Mouse (Mus musculus): ENCODE results near the gene Polg.

Gene Polg

DNA sequence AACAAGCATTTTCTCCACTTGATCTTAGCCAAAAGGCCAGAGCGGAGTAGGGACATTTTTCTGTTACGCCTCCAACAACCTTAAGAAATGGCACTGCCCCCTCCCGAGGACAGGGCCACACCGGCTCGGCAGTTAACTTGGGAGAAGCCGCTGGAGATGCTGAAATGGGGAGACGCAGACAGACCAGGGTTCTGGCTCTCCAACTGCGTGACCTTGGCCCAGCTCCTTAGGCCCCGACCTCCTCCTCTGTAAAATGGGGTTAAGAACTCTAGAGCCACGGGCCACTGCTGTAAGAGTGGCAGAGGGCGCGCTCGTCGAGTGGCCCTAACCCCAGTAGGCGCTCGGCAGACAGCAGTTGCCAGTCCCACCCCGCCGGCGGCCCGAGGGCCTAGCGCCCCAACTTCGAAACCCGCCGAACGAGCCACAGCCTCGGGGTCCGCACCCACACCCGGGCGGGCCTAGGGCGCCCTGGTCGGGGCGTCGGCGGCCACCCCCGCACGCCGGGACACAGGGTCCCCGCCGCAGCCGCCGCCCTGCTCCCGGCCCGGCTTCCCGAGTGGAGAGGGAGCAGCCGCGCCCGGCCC is 609 bp downstream of the Polg start:
- peak; percentile 54 for DNase-seq (ENCODE audit: low spot score)

DNA sequence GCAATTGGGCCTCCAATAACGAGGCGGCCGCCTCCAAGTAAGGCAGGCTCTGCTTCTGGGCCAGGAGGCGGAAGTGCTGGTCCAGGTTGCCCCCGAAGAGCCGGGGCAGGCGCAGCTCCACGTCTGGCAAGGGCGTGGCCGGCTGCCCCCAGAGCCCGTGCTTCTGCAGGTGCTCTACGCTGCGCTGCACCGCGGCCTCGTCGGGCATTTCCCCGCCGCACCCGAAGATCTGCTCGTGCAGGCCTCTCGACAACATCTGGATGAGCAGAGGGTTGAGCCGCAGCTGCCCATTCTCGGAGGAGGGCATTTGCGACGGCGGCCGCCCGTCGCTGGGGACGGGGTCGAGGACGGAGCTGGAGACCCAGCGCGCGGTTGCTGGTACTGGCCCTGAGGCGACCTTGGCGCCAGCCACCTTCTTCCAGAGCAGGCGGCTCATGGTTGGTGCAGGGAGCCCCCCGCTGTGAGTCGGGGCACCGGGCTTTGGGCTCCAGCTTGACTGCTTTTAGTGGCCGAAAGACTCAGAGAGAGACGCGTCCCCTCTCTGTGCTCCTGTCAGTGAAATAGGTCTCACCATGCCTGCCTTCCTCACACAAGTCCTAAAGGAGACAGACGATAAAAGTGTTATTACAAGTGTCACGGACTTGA is 1.3 kb downstream of the Polg start:
- no peak for DNase-seq (ENCODE audit: low spot score)

- no peak for DNase-seq (ENCODE audit: low spot score)
Observed at GRCm38 (mm10) chr7:79463376-79464077, 2.6 kb downstream of the Polg start.

DNA sequence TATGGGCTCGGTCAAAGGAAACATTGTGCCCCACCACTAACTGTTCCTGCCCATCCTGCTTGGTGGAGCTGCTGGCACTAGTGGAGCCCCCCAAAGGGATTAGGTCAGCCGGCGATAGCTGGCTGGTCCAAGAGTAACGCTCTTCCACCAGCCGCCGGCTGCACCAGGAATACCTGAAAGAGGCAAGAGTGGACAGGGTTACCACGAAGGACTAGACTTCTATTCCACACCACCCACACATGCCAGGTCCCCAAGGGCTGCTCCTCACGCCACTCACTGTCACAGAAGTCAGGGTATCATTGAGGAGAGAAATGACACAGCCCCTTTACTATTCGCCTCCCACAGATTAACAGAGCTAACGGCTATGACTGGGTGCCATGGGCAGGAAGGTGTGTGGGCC is 4.4 kb downstream of the Polg start:
- no peak for DNase-seq (ENCODE audit: low spot score)

DNA sequence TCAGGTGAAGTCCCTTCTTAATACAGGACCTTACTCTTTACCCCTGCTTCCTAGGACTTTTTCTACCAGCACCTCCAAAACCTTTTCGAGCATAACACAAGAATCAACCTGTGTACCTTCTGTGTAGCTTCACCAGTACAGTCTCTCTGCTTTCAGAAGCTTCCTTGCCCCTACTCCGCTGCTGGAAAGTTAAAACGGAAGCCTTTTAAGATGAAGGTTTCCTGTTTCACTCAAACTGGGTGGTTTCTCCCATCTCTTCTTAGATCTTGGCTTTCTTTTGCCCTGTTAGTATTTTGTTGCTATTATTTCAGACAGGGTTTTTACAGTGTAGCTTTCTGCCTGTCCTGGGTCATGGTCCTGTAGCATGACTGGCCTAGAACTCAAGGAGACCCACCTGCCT is 18.7 kb downstream of the Polg start:
- no peak for DNase-seq (ENCODE audit: low spot score)

- no peak for DNase-seq (ENCODE audit: low spot score)
Observed at GRCm38 (mm10) chr7:79447048-79447447, 19.1 kb downstream of the Polg start.

GRCm38 (mm10) chr7:79440035-79440434 is 26.1 kb downstream of the Polg start:
- no peak for DNase-seq (ENCODE audit: low spot score)

DNA sequence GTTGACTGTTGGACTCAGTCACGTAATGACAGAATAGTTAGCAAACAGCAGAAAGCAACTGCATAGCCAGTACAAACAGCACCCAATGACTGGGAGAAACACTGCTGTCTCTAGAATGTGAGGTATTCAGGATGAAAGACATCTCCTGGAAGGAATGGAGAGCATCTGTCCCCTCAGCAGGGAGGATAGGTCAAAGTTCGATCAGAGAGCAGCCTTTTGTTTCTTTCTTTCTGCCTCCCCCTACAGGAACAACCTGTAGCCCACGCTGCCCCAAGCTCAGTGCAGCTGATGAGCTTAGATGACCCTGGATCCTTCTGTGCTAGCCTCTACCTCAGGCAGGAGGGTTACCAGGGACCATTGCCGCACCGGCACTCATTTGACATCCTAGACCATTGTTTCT is 37.9 kb downstream of the Polg start:
- DNase-seq (ENCODE audit: low spot score), result no peak

DNA sequence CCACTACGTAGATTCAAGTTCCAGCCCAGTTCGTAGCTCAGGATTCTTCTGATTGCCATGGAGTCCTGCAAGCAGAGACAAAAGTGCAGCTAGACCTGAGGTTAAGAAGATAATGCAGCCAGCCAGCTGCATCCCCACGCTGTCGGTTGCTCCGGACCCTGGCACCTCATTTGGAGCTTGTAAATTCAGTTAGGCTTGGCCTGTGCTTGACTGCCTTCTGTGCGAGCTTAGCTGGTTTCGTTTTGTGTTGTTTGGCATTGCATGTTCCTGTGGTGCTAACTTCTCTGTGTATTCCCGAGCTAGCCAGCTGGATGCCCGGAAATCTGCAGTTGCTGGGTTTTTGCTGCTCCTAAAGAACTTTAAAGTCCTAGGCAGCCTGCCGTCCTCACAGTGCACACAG is 40.4 kb downstream of the Polg start:
- no peak for DNase-seq (ENCODE audit: low spot score)

DNA sequence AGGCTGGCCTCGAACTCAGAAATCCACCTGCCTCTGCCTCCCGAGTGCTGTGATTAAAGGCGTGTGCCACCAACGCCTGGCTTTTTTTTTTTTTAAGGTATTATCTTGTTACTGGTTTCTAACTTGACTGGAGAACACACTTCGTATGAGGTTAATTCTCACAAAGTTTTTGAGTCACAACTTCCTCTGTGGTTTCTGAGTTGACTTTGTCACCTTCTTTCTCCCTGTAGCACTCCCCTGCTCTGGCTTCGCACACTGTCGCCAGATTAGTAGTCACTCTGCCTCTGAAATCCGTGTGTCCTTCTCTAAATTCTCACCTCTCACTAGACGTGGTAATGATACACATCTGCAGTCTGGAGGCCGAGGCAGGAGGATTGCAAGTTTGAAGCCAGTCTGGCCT is 43.3 kb downstream of the Polg start:
- DNase-seq (ENCODE audit: low spot score), result no peak

DNA sequence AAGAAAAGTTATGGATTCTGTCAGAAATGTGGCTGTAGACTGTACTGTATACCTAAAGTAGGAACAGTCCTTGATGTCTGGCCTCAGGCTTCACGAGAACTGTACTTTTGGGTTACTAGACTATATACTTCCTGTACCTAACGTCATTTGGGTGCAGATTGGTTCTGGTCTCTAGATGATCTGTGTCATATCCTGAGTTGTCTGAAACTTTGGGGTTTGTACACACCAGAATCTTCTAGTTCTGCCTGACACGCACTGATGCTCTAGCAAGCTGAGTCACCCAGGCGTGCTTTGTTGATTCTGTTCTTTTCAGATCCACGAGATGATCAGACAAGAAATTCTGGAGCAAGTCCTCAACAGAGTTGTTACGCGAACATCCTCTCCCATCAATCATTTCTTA is 46.2 kb downstream of the Polg start:
- no peak for DNase-seq (ENCODE audit: low spot score)

GRCm38 (mm10) chr7:79414449-79415375 is 51.5 kb downstream of the Polg start:
- DNase-seq (ENCODE audit: low spot score), result no peak

GRCm38 (mm10) chr7:79400296-79400695 is 65.9 kb downstream of the Polg start:
- no peak for DNase-seq (ENCODE audit: low spot score)

DNA sequence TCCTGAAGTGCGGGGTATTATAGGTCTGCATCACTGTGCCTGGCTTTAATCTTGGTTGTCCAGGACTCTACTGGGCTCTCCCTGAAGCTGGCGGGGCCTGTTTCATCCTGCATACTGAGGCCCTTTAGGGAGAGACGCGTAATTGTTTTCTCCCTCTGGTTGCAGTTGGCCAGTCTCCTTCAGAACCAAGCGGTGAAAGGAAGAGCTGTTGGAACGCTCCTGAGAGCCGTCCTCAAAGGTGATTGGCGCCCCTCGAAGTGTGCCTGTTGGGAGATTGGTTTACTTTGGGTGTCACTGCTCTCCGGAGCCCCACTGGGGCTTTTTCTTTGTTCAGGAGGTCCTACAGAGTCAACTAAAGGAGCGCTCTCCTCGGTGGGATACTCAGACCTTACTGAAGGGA is 67.2 kb downstream of the Polg start:
- no peak for DNase-seq (ENCODE audit: low spot score)

DNA sequence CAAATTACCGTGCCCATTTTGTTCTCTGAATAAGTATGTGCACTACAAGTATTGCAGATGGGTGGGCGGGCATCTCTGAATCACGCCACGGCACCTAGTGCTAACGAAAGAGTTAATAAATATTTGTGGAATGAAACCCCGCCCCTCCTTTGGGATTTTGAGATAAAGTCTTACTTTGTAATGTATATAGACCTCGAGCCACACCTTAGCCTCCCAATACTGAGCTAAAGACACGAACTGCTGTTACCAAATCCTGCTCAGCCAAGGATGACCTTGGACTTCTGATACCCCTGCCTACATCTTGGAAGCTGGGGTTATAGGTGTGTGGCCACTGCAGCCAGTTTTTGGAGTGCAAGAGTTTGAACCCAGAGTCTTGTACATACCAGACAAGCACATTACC is 67.7 kb downstream of the Polg start:
- no peak for DNase-seq (ENCODE audit: low spot score)

GRCm38 (mm10) chr7:79397446-79397963 is 68.7 kb downstream of the Polg start:
- DNase-seq (ENCODE audit: low spot score), result no peak

Measured in c-Kit-positive CD71-positive TER-119-positive erythroid progenitor cells, embryonic 14.5 days (primary cell).